Mouse (Mus musculus) embryo, embryonic 9.5 days (tissue): ENCODE data around the gene Matn4.

Source experiments
- DNase-seq: peaks from one replicate; pipeline ENCODE4 v3.0.0-alpha.2; 2017; ENCODE audit errors: extremely low spot score

The Matn4 gene

DNA sequence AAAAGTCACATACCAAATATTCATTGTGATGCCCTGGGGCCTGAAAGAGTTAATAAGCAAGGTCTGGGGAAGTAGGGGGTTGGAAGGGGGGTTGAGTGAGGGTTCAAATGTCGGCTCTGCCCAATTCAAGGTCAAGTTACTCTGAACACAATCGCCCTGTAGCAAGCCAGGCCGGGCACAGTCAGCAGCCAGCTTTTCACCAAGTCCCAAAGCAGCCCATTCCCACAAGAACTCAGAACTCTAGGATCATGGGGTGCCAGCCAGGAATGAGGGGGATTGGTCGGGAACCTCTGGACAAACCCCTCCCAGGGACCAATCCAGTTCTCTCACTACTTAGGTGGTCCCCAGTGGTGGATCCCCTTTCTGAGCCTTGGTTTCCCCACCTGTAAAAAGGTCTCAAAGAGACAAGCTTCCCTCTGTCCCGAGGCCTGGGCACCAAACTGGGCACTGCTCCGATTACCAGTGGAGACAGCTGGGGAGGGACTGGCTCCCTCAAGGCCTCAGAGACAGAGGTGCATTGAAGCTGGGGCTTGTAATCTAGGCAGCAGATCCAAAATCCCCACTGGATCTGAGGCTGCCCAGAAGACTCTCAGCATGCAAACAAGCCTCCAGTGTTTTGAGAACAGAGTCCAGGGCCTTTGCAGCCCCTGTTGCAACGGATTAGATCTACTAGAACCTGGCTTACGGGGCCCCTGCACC is 31.4 kb upstream of the Matn4 start:
- no peak for DNase-seq

GRCm38 (mm10) chr2:164435216-164436090 is 30.5 kb upstream of the Matn4 start:
- no peak for DNase-seq

DNA sequence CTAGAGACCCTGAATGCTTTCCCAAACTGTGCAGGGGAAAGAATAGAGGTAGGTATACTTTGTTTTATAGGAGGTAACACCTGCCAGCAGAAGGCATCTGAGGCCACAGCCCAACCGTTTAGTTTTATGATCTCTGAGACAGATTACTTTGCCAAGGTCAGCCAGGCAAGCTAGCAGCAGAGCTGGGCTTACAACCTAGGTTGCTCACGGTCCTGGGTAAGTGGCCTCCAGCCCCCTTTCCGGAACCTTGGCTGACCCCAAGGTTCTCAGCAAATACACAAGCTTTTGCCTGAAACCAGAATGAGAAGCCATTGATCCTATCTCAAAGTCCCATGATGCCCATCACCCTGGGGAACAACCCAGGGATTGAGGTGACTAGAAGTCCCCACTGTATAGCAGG is 29.7 kb upstream of the Matn4 start:
- DNase-seq: no peak

DNA sequence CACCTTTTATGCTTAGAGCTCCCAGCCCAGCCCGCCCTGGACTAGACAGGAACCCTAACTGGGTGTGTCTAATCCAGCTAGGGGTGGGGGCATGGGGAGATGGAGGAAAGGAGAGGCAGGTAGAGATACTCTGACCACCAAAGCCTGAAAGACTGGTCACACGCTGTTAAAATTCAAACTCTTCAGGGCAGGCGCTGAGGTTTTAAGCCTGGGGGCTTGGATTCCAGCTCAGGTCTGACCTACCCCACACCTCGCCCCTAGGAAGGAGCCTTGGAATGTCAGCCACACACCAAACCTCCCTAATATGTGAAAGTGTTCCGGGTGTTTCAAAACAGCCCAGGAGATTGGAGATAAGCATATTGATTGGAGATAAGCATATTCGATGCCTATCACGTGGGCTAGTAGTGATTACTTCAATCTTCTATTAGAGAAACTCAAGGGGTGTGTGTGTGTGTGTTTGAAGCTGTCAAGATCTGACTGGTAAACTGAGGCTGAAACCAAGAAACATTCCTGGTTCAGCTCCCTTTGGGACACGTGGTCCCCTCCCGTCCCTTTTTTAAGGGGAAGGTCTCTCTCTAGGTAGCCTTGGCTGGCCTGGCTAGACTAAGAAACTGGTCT is 28.4 kb upstream of the Matn4 start:
- DNase-seq: no peak

GRCm38 (mm10) chr2:164432541-164433191 is 27.7 kb upstream of the Matn4 start:
- DNase-seq: no peak

GRCm38 (mm10) chr2:164431676-164432465 is 26.9 kb upstream of the Matn4 start:
- no peak for DNase-seq

GRCm38 (mm10) chr2:164430697-164431096 is 25.7 kb upstream of the Matn4 start:
- no peak for DNase-seq

DNA sequence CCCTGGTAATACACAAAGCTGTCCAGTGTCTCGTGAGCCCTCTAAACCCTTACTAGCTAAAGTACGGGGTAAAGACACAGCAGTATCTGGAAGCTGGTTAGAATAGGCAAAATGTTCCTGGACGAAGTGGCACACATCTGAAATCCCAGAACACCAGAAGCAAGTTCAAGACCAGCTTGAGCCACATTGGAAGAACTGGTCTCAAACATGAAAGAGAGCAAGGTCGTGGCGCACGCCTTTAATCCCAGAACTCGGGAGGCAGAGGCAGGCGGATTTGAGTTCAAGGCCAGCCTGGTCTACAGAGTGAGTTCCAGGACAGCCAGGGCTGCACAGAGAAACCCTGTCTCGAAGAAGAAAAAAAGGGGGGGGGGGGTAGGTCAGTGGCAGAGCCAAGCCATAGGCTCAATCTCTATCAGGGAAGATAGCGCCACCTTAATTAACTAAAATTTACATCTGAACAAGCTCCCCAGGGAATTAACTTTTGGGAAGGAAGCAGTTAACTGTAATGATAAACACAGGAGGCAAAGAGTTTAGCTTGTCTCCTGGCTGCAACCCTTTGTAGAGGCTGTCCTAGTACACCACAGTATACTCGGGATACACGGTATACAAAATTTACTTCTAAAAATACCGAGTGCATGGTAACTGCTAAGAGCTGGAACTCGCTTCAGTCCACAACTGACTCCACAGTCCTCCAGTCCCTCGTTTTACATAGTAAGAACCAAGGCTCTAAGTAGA is 25.1 kb upstream of the Matn4 start:
- DNase-seq: no peak

DNA sequence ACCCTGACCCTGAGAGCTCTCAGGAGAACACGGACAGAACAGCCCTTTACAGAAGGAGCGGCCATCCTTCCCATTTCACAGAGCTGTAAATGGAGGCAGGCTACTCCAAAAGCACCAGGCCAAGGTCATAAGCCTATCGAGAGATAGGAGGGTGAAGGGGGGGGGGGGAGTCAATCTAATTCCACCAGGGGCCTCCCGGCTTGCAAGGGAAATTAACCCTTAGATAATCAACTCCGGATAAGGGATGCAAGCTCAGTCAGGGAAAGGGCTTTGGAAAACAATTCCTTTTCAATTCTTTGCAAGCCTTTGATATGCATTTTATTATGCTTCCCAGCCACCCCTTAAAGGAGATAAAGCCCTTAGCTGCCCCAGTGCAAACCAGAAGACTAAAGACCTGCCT is 23.5 kb upstream of the Matn4 start:
- no peak for DNase-seq

DNA sequence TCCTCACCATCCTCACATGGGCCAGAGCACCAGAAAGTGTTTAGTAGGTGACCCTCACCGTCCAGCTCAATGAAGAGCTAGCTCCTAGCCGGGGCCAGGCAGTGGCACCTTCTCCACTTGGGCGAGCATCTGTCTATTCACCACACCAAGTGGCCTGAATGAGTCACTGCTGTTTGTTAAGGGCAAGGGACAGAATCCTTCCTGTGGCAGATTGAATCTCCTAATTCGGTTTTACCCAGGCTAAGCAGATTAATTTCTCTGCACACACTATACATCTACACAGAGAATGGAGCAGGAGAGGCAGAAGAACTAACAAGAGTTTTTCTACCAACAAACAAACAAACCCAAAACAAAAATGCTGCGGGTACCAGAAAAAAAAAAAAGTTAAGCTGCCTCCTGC is 22.0 kb upstream of the Matn4 start:
- no peak for DNase-seq

DNA sequence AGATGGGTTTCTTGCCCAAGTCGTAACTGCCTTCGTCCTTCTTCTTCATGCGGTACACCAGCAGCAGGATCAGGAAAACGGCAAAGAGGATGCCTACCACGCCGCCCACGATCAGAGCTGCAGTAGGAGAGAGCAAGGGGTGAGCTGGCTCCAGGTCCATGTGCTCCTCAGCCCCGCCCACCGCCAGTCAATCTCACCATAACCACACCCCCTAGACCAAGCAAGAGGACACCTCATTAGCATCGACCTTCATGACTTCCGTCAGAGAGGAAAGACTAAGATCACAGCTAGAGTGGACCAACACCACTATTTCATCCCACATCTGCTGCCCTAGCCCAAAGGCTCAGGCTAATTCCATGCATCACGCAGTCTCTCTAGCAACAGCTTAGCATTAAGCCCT is 21.2 kb upstream of the Matn4 start:
- DNase-seq: no peak

DNA sequence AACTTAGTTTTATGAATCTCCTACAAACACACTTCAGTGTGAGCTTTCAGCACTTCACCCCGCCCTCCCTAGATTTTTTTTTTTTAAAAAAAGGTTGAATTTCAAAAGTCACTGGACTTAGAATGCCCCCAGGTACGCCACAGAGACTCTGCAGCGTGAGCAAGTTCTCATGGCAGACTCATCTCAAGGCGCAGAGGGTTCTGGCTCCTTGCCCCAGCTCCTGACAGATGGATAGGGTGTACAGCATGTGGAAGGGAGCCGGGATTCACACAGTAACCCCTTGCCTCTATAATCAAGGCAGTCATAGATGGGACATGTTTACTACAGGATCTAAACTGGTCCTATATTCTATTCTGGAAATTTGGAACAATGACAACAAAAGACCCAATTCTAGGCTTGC is 20.4 kb upstream of the Matn4 start:
- DNase-seq: no peak

GRCm38 (mm10) chr2:164424406-164424805 is 19.4 kb upstream of the Matn4 start:
- no peak for DNase-seq

GRCm38 (mm10) chr2:164423464-164423863 is 18.5 kb upstream of the Matn4 start:
- DNase-seq: no peak

GRCm38 (mm10) chr2:164422675-164423393 is 17.9 kb upstream of the Matn4 start:
- DNase-seq: no peak

DNA sequence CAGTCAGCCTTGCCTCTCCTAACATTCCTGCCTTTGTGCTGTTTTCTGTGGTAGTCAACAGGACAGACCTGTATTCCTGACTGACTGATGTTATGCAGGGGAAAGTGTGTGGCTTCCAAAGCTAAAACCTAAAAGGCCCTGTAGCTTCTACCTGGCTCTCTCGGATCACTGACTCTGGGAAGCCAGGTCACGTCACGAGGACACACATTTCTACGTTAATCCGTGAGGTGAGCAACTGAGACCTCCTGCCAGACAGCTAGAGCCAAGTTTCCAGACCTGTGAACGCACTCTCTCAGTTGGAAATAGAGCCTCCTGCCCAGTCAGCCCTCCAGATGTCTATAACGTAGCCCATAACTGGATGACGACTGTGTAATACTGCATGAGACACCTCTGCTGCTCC is 17.0 kb upstream of the Matn4 start:
- DNase-seq: no peak

GRCm38 (mm10) chr2:164421306-164421705 is 16.3 kb upstream of the Matn4 start:
- no peak for DNase-seq

GRCm38 (mm10) chr2:164419489-164419888 is 14.5 kb upstream of the Matn4 start:
- no peak for DNase-seq

GRCm38 (mm10) chr2:164418308-164418875 is 13.4 kb upstream of the Matn4 start:
- DNase-seq: no peak

DNA sequence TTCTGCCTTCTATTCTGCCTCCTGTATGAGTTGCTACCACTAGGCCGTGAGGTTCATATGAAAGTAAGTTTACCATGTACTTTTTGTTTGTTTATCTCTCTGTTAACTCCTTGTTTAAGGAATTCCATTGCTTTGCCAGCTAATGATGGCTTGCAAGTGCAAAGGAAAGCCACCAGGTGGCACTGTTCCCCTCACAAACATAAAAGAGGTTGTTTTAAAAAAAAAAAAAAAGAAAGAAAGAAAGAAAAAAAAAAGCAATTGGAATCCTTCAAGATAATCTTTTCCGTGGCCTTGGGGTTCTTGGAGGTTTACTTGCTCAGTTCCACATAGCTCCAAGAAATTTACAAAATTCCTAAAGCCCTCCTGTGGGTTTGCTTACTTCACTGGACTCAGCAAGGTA is 12.2 kb upstream of the Matn4 start:
- no peak for DNase-seq
